18 mouse cellular contexts compared by ENCODE assay signal in genomic region chr11:65236907-65237306, GRCm38 (mm10). TPM values are rescaled to one million over a fixed set of nuclear protein-coding genes. Genes with fewer than 3 reads are reported as not detected.
DNase-seq lines count a peak whose midpoint lies in the region; ATAC-seq and TF ChIP-seq lines count a peak whose summit lies in the region.
"Had no signal": no experiment of that assay in that cellular context is flagged by ENCODE, and none has a peak within 500 bp of the region (broad histone marks: within the 10 kb centered on the region; RNA-seq: fewer than 3 reads in every experiment).

No protein-coding gene starts in this region.

- TF ChIP-seq EP300 in heart, adult 2 months (IDR thresholded peaks at IDR 0.05; ENCODE audit: insufficient read depth, low read depth, low read length), result no peak

- no peak for TF ChIP-seq CTCF in heart, adult 2 months (IDR thresholded peaks at IDR 0.05)
- no peak for TF ChIP-seq CTCF in kidney, adult 2 months (conservative IDR thresholded peaks at IDR 0.05; ENCODE audit: insufficient read depth, insufficient read length, low read depth, low read length)

- no peaks in the 10 kb centered on the region for H3K9me3 ChIP-seq in heart, embryonic 10.5 days
- no peaks in the 10 kb centered on the region for H3K9me3 ChIP-seq in heart, embryonic 11.5 days (replicated peaks; ENCODE audit: control insufficient read depth, low read length)
- no peaks in the 10 kb centered on the region for H3K9me3 ChIP-seq in heart, embryonic 15.5 days (replicated peaks)
- H3K9me3 ChIP-seq: embryonic facial prominence, embryonic 13.5 days; forebrain, embryonic 13.5 days; hindbrain, embryonic 13.5 days had no signal

- H3K4me3 ChIP-seq in heart, embryonic 10.5 days, result no peak overlapping the region
- H3K4me3 ChIP-seq in heart, embryonic 11.5 days (ENCODE audit: low read depth, low read length), result no peak overlapping the region
- H3K4me3 ChIP-seq in heart, embryonic 15.5 days, result no peak overlapping the region
- H3K4me3 ChIP-seq in heart, adult 2 months, result no peak overlapping the region
- H3K4me3 ChIP-seq in kidney, adult 2 months (ENCODE audit: insufficient read depth, low read depth, low read length), result no peak overlapping the region
- H3K4me3 ChIP-seq: embryonic facial prominence, embryonic 13.5 days; forebrain, embryonic 13.5 days; hindbrain, embryonic 13.5 days had no signal

- intact Hi-C loops in heart, adult 2 months (cut with DNase I), result no loop called here

- peaks cover 38% of the 10 kb centered on the region for H3K4me1 ChIP-seq in heart, embryonic 10.5 days
- H3K4me1 ChIP-seq in heart, embryonic 11.5 days (ENCODE audit: control insufficient read depth, insufficient read depth, low read length), result peaks cover 39% of the 10 kb centered on the region
- peaks cover 35% of the 10 kb centered on the region for H3K4me1 ChIP-seq in heart, embryonic 15.5 days (replicated peaks)
- peaks cover 5% of the 10 kb centered on the region for H3K4me1 ChIP-seq in heart, adult 2 months (ENCODE audit: control insufficient read depth, insufficient read depth, low read length)
- H3K4me1 ChIP-seq in kidney, adult 2 months (ENCODE audit: control insufficient read depth, insufficient read depth, low read length), result no peaks in the 10 kb centered on the region
- H3K4me1 ChIP-seq: embryonic facial prominence, embryonic 13.5 days; hindbrain, embryonic 13.5 days had no signal

- 0 out of 2 replicates have a peak, but pooled peaks cover 2% of the 10 kb centered on the region for H3K79me2 ChIP-seq in heart, adult 2 months (replicated peaks; ENCODE audit: control insufficient read depth, insufficient read depth, low read length)

- 79% methylated on average over 2 of the region's 2 CpGs for WGBS in heart, embryonic 10.5 days
- 92% methylated on average over 2 of the region's 2 CpGs for WGBS in heart, embryonic 11.5 days (ENCODE audit: insufficient replicate concordance)
- WGBS in heart, embryonic 15.5 days, result 67% methylated on average over 2 of the region's 2 CpGs
- 70% methylated on average over 2 of the region's 2 CpGs for WGBS in heart, adult 2 months
- WGBS in kidney, adult 2 months, result 94% methylated on average over 2 of the region's 2 CpGs

- TF ChIP-seq POLR2A in heart, adult 2 months (IDR thresholded peaks at IDR 0.05; ENCODE audit: insufficient read depth, low read depth, low read length), result no peak
- TF ChIP-seq POLR2A in kidney, adult 2 months (IDR thresholded peaks at IDR 0.05; ENCODE audit: low read depth, low read length), result no peak

- DNase-seq in heart, embryonic 10.5 days (ENCODE audit: low spot score), result no peak
- DNase-seq in heart, adult 2 months, result no peak
- DNase-seq in retina, postnatal 1 day, result peak; percentile 39
- DNase-seq in retina, embryonic 14.5 days (ENCODE audit: low spot score), result no peak
- no peak for DNase-seq in kidney, adult 2 months
- DNase-seq: adrenal gland, adult 2 months; adrenal gland, postnatal 25 days; cerebellum, adult 8-10 months; forebrain, postnatal 0 days; gastrocnemius, postnatal 14 days; kidney, adult 11 months had no signal

- no peak for ATAC-seq in heart, embryonic 11.5 days (replicated peaks; ENCODE audit: insufficient number of reproducible peaks, low FRiP score, low TSS enrichment)
- ATAC-seq in heart, embryonic 15.5 days (replicated peaks; ENCODE audit: insufficient number of reproducible peaks, insufficient read depth, low FRiP score, low read depth), result no peak
- ATAC-seq: forebrain, embryonic 13.5 days; forebrain, postnatal 0 days; hindbrain, postnatal 0 days had no signal

- H3K27ac ChIP-seq in heart, embryonic 10.5 days, result peak overlapping the region; percentile 67; the same call in 1 of the 2 replicates
- H3K27ac ChIP-seq in heart, embryonic 11.5 days (ENCODE audit: low read depth, low read length), result no peak overlapping the region
- peak overlapping the region; percentile 79 for H3K27ac ChIP-seq in heart, embryonic 15.5 days
- H3K27ac ChIP-seq in heart, adult 2 months, result no peak overlapping the region
- H3K27ac ChIP-seq in kidney, adult 2 months (ENCODE audit: insufficient read depth, low read depth, low read length), result no peak overlapping the region
- H3K27ac ChIP-seq: embryonic facial prominence, embryonic 13.5 days; forebrain, embryonic 13.5 days; hindbrain, embryonic 13.5 days; hindbrain, postnatal 0 days had no signal

- H3K36me3 ChIP-seq in heart, embryonic 10.5 days, result peaks cover 12% of the 10 kb centered on the region; the same call in 1 of the 2 replicates
- H3K36me3 ChIP-seq in heart, embryonic 11.5 days (ENCODE audit: control insufficient read depth, insufficient read depth, low read length), result no peaks in the 10 kb centered on the region
- H3K36me3 ChIP-seq in heart, embryonic 15.5 days, result peaks cover 4% of the 10 kb centered on the region; the same call in 1 of the 2 replicates
- H3K36me3 ChIP-seq in heart, adult 2 months (ENCODE audit: control insufficient read depth, insufficient read depth, low read length), result peaks cover 16% of the 10 kb centered on the region
- no peaks in the 10 kb centered on the region for H3K36me3 ChIP-seq in kidney, adult 2 months (ENCODE audit: control insufficient read depth, insufficient read depth, low read length)
- H3K36me3 ChIP-seq: embryonic facial prominence, embryonic 13.5 days; hindbrain, embryonic 13.5 days had no signal

- no peaks in the 10 kb centered on the region for H3K27me3 ChIP-seq in heart, embryonic 10.5 days (ENCODE audit: insufficient read depth, poor library complexity, severe bottlenecking)
- no peaks in the 10 kb centered on the region for H3K27me3 ChIP-seq in heart, embryonic 11.5 days (ENCODE audit: control insufficient read depth, insufficient read depth, low read length)
- H3K27me3 ChIP-seq in heart, embryonic 15.5 days, result no peaks in the 10 kb centered on the region
- H3K27me3 ChIP-seq in heart, adult 2 months (ENCODE audit: control insufficient read depth, insufficient read depth, low read length), result no peaks in the 10 kb centered on the region
- H3K27me3 ChIP-seq in kidney, adult 2 months (replicated peaks; ENCODE audit: control insufficient read depth, insufficient read depth, low read length), result 0 out of 2 replicates have a peak, but pooled peaks cover 1% of the 10 kb centered on the region
- H3K27me3 ChIP-seq: embryonic facial prominence, embryonic 13.5 days; forebrain, embryonic 13.5 days; hindbrain, embryonic 13.5 days had no signal

- no peak overlapping the region for H3K4me2 ChIP-seq in heart, embryonic 11.5 days
- no peak overlapping the region for H3K4me2 ChIP-seq in heart, embryonic 15.5 days
- H3K4me2 ChIP-seq: embryonic facial prominence, embryonic 13.5 days; forebrain, embryonic 13.5 days; hindbrain, embryonic 13.5 days had no signal

- H3K9ac ChIP-seq in heart, embryonic 11.5 days (ENCODE audit: low read depth, low read length), result no peak overlapping the region
- H3K9ac ChIP-seq in heart, embryonic 15.5 days, result no peak overlapping the region
- no peak overlapping the region for H3K9ac ChIP-seq in heart, adult 2 months (ENCODE audit: low read depth, low read length)
- H3K9ac ChIP-seq: embryonic facial prominence, embryonic 13.5 days; forebrain, embryonic 13.5 days; forebrain, postnatal 0 days; hindbrain, embryonic 13.5 days had no signal

RNA-seq across cellular contexts. Expression of gene Myocd, which starts 32.9 kb away (rescaled TPM):
- polyA plus RNA-seq in heart, embryonic 10.5 days (2016; fragmentation: Nextera tagmentation; extraction: Ambion mirVana), result 53.2 and 73.8 TPM in 2 replicates
- 66.4 and 66.5 TPM in 2 replicates for polyA plus RNA-seq in heart, embryonic 11.5 days (2014; fragmentation: Nextera tagmentation; extraction: Ambion mirVana)
- 63.0 and 69.6 TPM in 2 replicates for polyA plus RNA-seq in heart, embryonic 15.5 days (2015; fragmentation: Nextera tagmentation; extraction: Ambion mirVana)
- 10 to 100 TPM; 82.5 to 87.1 TPM for total RNA-seq in heart, adult 2 months (2021)
- polyA plus RNA-seq in heart, adult 2 months (2012; rRNA removed), result 30.6 and 37.7 TPM in 2 replicates
- 0.34 and 1.2 TPM in 2 replicates for polyA plus RNA-seq in kidney, adult 2 months (2012; rRNA removed)
- total RNA-seq: hematopoietic stem cell, adult 5-6 weeks had no signal

Comparison
In these comparisons a context has a peak if more than half of its experiments do, and no peak if none do; other contexts are left out.
1. H3K27ac ChIP-seq: peak in heart, embryonic 10.5 days (single experiment) and heart, embryonic 15.5 days (single experiment); none in heart, embryonic 11.5 days (single experiment), heart, adult 2 months (single experiment) and kidney, adult 2 months (single experiment).
2. RNA of gene Myocd, which starts 32.9 kb away (polyA plus RNA-seq): 66.4 to 66.5 TPM in heart, embryonic 11.5 days, 63.0 to 69.6 TPM in heart, embryonic 15.5 days, 53.2 to 73.8 TPM in heart, embryonic 10.5 days and 30.6 to 37.7 TPM in heart, adult 2 months; 0.34 to 1.2 TPM in kidney, adult 2 months; every median in the first group is over 10 times any median in the second.